Mouse (Mus musculus) limb, embryonic 14.5 days (tissue): ENCODE results near the gene Aspscr1. TPM values are rescaled to one million over a fixed set of nuclear protein-coding genes. Genes with fewer than 3 reads are reported as not detected.

Experiments used
- ATAC-seq: fragments of 200-750 bp; cut with Nextera tagmentation; 2 replicates; pipeline ENCODE4 v1.8.0; 2017; ENCODE audit warnings: low read depth, moderate number of reproducible peaks, moderate TSS enrichment; ENCODE audit not compliant: low FRiP score
- DNase-seq: peaks from one replicate; pipeline ENCODE4 v3.0.0-alpha.2; 2015; ENCODE audit warnings: low spot score
- H3K27ac ChIP-seq: fragments of 300-500 bp; sonication (generic); replicated peaks from 2 replicates; pipeline ENCODE4 v1.5.1; 2014; ENCODE audit warnings: low read depth, mild to moderate bottlenecking, low read length, moderate library complexity, mixed read lengths
- H3K27me3 ChIP-seq: fragments of 300-500 bp; sonication (generic); 2 replicates; pipeline ENCODE4 v1.6.1; 2014; ENCODE audit warnings: low read length, mixed read lengths; ENCODE audit not compliant: control insufficient read depth, insufficient read depth
- H3K36me3 ChIP-seq: fragments of 300-500 bp; sonication (generic); 2 replicates; pipeline ENCODE4 v1.6.1; 2014; ENCODE audit warnings: mild to moderate bottlenecking, low read length, moderate library complexity, mixed read lengths; ENCODE audit not compliant: control insufficient read depth, insufficient read depth
- H3K4me1 ChIP-seq: fragments of 300-500 bp; sonication (generic); 2 replicates; pipeline ENCODE4 v1.6.1; 2014; ENCODE audit warnings: antibody characterized with exemption, low read length, mixed read lengths; ENCODE audit not compliant: control insufficient read depth, insufficient read depth
- H3K4me2 ChIP-seq: fragments of 300-500 bp; sonication (generic); replicated peaks from 2 replicates; pipeline ENCODE4 v1.6.1; 2014; ENCODE audit warnings: low read depth, mild to moderate bottlenecking, low read length, moderate library complexity; ENCODE audit not compliant: severe bottlenecking
- H3K4me3 ChIP-seq: fragments of 300-500 bp; sonication (generic); replicated peaks from 2 replicates; pipeline ENCODE4 v1.5.1; 2014; ENCODE audit warnings: low read length
- H3K9ac ChIP-seq: fragments of 300-500 bp; sonication (generic); 2 replicates; pipeline ENCODE4 v1.6.1; 2014; ENCODE audit warnings: mild to moderate bottlenecking, low read depth, low read length, moderate library complexity; ENCODE audit not compliant: severe bottlenecking
- H3K9me3 ChIP-seq: fragments of 300-500 bp; sonication (generic); 2 replicates; pipeline ENCODE4 v1.6.1; 2016; ENCODE audit warnings: low read length; ENCODE audit not compliant: control insufficient read depth
- POLR2A ChIP-seq: fragments of 200-500 bp; IDR thresholded peaks from 2 replicates; pipeline ENCODE4 v1.8.0; 2012; ENCODE audit warnings: inconsistent platforms, mild to moderate bottlenecking, moderate library complexity, borderline replicate concordance; ENCODE audit not compliant: insufficient read depth, insufficient read length; ENCODE audit errors: extremely low read depth
- WGBS: fragments of 180-500 bp; shearing (Covaris S2); extraction: QIAGEN DNeasy Blood & Tissue Kit; methylation state at CpG from one replicate; pipeline ENCODE4 v1.1.7; 2014; 5-methylcytosine and 5-hydroxymethylcytosine counted together
- polyA plus RNA-seq, 2 experiments: library from polyadenylated mRNA; depleted of rRNA in 1 of 2; stranded (reverse) in 1 of 2; unstranded in 1 of 2; fragments of >200 nt; fragmentation: Nextera tagmentation in 1 of 2; extraction: Ambion mirVana in 1 of 2; gene quantifications; 2 replicates each; pipeline versions ENCODE4 v1.2.1 to v1.2.3; 2012 to 2014

Gene Aspscr1
- polyA plus RNA-seq, 2 experiments, result 73.9 to 96.1 TPM

GRCm38 (mm10) chr11:120712771-120713568 lies 40.2 kb downstream of the Aspscr1 start:
- DNase-seq, result peak; percentile 81
- peak overlapping the region; percentile 55 for H3K9ac ChIP-seq
- H3K36me3 ChIP-seq, result peaks cover 42% of the 10 kb centered on the region
- H3K4me1 ChIP-seq, result peaks cover 11% of the 10 kb centered on the region; the same call in 1 of the 2 replicates
- peak overlapping the region; percentile 66 for H3K4me3 ChIP-seq
- no peak overlapping the region; the same call in 1 of the 2 replicates for H3K27ac ChIP-seq
- H3K9me3 ChIP-seq, result no peaks in the 10 kb centered on the region
- H3K4me2 ChIP-seq, result peak overlapping the region; percentile 98
- ATAC-seq, result peak; percentile 27
- TF ChIP-seq POLR2A, result no peak
- H3K27me3 ChIP-seq, result no peaks in the 10 kb centered on the region
- WGBS, result under 1% methylated on average over 35 of the region's 38 CpGs

- Histone ChIP-seq H3K9me3 (no peaks in the 10 kb centered on the region), H3K27me3 (no peaks in the 10 kb centered on the region), H3K27ac (no peak within 1 kb of the TSS; the same call in 1 of the 2 replicates), H3K4me1 (peaks cover 11% of the 10 kb centered on the region; the same call in 1 of the 2 replicates), H3K9ac (peak within 1 kb of the TSS; percentile 55), H3K4me3 (peak within 1 kb of the TSS; percentile 66), H3K36me3 (peaks cover 44% of the 10 kb centered on the region), H3K4me2 (peak within 1 kb of the TSS; percentile 98)
- DNase-seq (peak; percentile 100), ATAC-seq (peak; percentile 96)
- TF ChIP-seq POLR2A, result no peak
- WGBS, result 4% methylated on average over 52 of the region's 53 CpGs
Observed at GRCm38 (mm10) chr11:120713580-120714518, 41.1 kb downstream of the Aspscr1 start, which contains the start of the genes Cenpx and Lrrc45. Gene Cenpx, minus strand, starts transcription at chr11:120713738. Gene Lrrc45, plus strand, starts transcription at chr11:120713925.

GRCm38 (mm10) chr11:120714546-120714945 lies 41.8 kb downstream of the Aspscr1 start:
- H3K27me3 ChIP-seq, result no peaks in the 10 kb centered on the region
- ATAC-seq (no peak), DNase-seq (no peak)
- 54% methylated on average over 10 of the region's 10 CpGs for whole genome bisulfite sequencing
- H3K9ac ChIP-seq, result peak overlapping the region; percentile 52
- H3K36me3 ChIP-seq, result peaks cover 41% of the 10 kb centered on the region
- peak overlapping the region; percentile 66 for H3K4me3 ChIP-seq
- no peak for TF ChIP-seq POLR2A
- H3K4me2 ChIP-seq, result peak overlapping the region; percentile 68
- H3K27ac ChIP-seq, result no peak overlapping the region
- no peaks in the 10 kb centered on the region for H3K9me3 ChIP-seq
- peaks cover 11% of the 10 kb centered on the region; the same call in 1 of the 2 replicates for H3K4me1 ChIP-seq

GRCm38 (mm10) chr11:120715131-120715530 lies 42.4 kb downstream of the Aspscr1 start:
- ATAC-seq, result no peak
- TF ChIP-seq POLR2A, result no peak
- no peak overlapping the region for H3K27ac ChIP-seq
- H3K4me3 ChIP-seq, result no peak overlapping the region
- WGBS, result 88% methylated on average over 9 of the region's 9 CpGs
- peaks cover 45% of the 10 kb centered on the region for H3K36me3 ChIP-seq
- DNase-seq, result no peak
- no peaks in the 10 kb centered on the region for H3K27me3 ChIP-seq
- no peak overlapping the region for H3K9ac ChIP-seq
- H3K9me3 ChIP-seq, result no peaks in the 10 kb centered on the region
- H3K4me2 ChIP-seq, result no peak overlapping the region
- peaks cover 11% of the 10 kb centered on the region; the same call in 1 of the 2 replicates for H3K4me1 ChIP-seq

- Histone ChIP-seq H3K36me3 (peaks cover 35% of the 10 kb centered on the region), H3K4me2 (no peak overlapping the region), H3K4me3 (no peak overlapping the region), H3K9ac (no peak overlapping the region), H3K27me3 (no peaks in the 10 kb centered on the region), H3K27ac (no peak overlapping the region), H3K9me3 (no peaks in the 10 kb centered on the region), H3K4me1 (peaks cover 16% of the 10 kb centered on the region)
- TF ChIP-seq POLR2A, result no peak
- 91% methylated on average over 9 of the region's 9 CpGs for WGBS
- ATAC-seq, result no peak
- DNase-seq, result no peak
Observed at GRCm38 (mm10) chr11:120719242-120719641, 46.5 kb downstream of the Aspscr1 start.
